Mouse (Mus musculus) left cerebral cortex, adult 2 months (tissue): ENCODE measurements at regions not wholly inside any gene's neighbourhood (a gene's known extent, or its start where the extent isn't known, plus 50 kb on each side); places are given as distances from the start of the nearest gene placed in this dataset.
A peak's percentile ranks its signal among the peaks of the same experiment; 100 is the strongest.

Source experiments
- DNase-seq, 2 experiments: peaks; one replicate each; pipeline ENCODE4 v3.0.0; 2021 to 2022; ENCODE audit warnings: low spot score in 2 of 2, mixed read lengths in 1 of 2; ENCODE audit errors: extremely low spot score in 1 of 2
- H3K27ac ChIP-seq: fragments of 200-600 bp; 2 replicates; pipeline ENCODE4 v1.8.1; 2022
- H3K4me3 ChIP-seq: fragments of 200-600 bp; 2 replicates; pipeline ENCODE4 v1.8.1; 2022
- CTCF ChIP-seq: fragments of 200-600 bp; IDR thresholded peaks from 2 replicates; pipeline ENCODE4 v1.8.1; 2022; ENCODE audit warnings: antibody characterized with exemption, mild to moderate bottlenecking, moderate library complexity
- intact Hi-C: fragments of 180-260 bp; cut with DNase I; formaldehyde crosslinking; loops from one replicate; pipeline ENCODE4 v1.15.1; 2025

- Histone ChIP-seq H3K27ac (no peak overlapping the region), H3K4me3 (no peak overlapping the region)
- no peak for TF ChIP-seq CTCF
- intact Hi-C loops, result no loop called here
- no peak for DNase-seq
These were observed 119.2 kb downstream of the Syk start for GRCm38 (mm10) chr13:52702201-52702611.

- intact Hi-C loops, result no loop called here
- Histone ChIP-seq H3K27ac (no peak overlapping the region), H3K4me3 (no peak overlapping the region)
- TF ChIP-seq CTCF, result no peak
- DNase-seq, result no peak
These were observed 120.6 kb downstream of the Syk start for GRCm38 (mm10) chr13:52703401-52704164.

GRCm38 (mm10) chr13:52704673-52705072 lies 121.7 kb downstream of the Syk start:
- TF ChIP-seq CTCF, result no peak
- intact Hi-C loops, result no loop called here
- DNase-seq, result no peak
- Histone ChIP-seq H3K27ac (no peak overlapping the region), H3K4me3 (no peak overlapping the region)

- DNase-seq, result no peak
- intact Hi-C loops, result no loop called here
- Histone ChIP-seq H3K4me3 (no peak overlapping the region), H3K27ac (no peak overlapping the region)
- TF ChIP-seq CTCF, result no peak
These were observed 126.6 kb downstream of the Syk start for GRCm38 (mm10) chr13:52709580-52709979.

GRCm38 (mm10) chr13:52711713-52712369 lies 128.9 kb downstream of the Syk start:
- TF ChIP-seq CTCF, result peak; percentile 91
- intact Hi-C loops, result loop anchor here (1.0 to 5.0 kb wide), 4 partner anchors 55 to 383 kb away; no protein-coding TSS in a partner anchor
- Histone ChIP-seq H3K4me3 (no peak overlapping the region), H3K27ac (no peak overlapping the region)
- peak; percentile 71 to 74 for DNase-seq

GRCm38 (mm10) chr13:52721463-52721862 lies 138.5 kb downstream of the Syk start:
- intact Hi-C loops, result no loop called here
- H3K27ac ChIP-seq, result no peak overlapping the region
- no peak for TF ChIP-seq CTCF
- no peak overlapping the region for H3K4me3 ChIP-seq
- no peak for DNase-seq

- intact Hi-C loops, result no loop called here
- no peak for TF ChIP-seq CTCF
These were observed 139.7 kb downstream of the Syk start for GRCm38 (mm10) chr13:52722718-52723117.

GRCm38 (mm10) chr13:52726043-52726442 lies 143.1 kb downstream of the Syk start:
- no peak overlapping the region for H3K4me3 ChIP-seq
- DNase-seq, result no peak
- intact Hi-C loops, result no loop called here
- no peak overlapping the region for H3K27ac ChIP-seq
- no peak for TF ChIP-seq CTCF

More at GRCm38 (mm10) chr13:52722718-52723117, 139.7 kb downstream of the Syk start:
- no peak for DNase-seq
- Histone ChIP-seq H3K27ac (no peak overlapping the region), H3K4me3 (no peak overlapping the region)

- Histone ChIP-seq H3K27ac (no peak overlapping the region), H3K4me3 (no peak overlapping the region)
- TF ChIP-seq CTCF, result no peak
- intact Hi-C loops, result no loop called here
- no peak for DNase-seq
These were observed 143.6 kb downstream of the Syk start for GRCm38 (mm10) chr13:52726525-52726924.

- no peak overlapping the region for H3K4me3 ChIP-seq
- intact Hi-C loops, result no loop called here
- no peak for TF ChIP-seq CTCF
- H3K27ac ChIP-seq, result no peak overlapping the region
- no peak for DNase-seq
These were observed 152.5 kb downstream of the Syk start for GRCm38 (mm10) chr13:52735453-52735933.

GRCm38 (mm10) chr13:52735934-52736523 lies 153.1 kb downstream of the Syk start:
- no peak for DNase-seq
- TF ChIP-seq CTCF, result no peak
- Histone ChIP-seq H3K27ac (no peak overlapping the region), H3K4me3 (no peak overlapping the region)
- intact Hi-C loops, result no loop called here

- DNase-seq, result no peak
- TF ChIP-seq CTCF, result no peak
- Histone ChIP-seq H3K4me3 (no peak overlapping the region), H3K27ac (no peak overlapping the region)
- intact Hi-C loops, result no loop called here
These were observed 155.2 kb downstream of the Syk start for GRCm38 (mm10) chr13:52738095-52738660.
